Mouse (Mus musculus) heart, adult 2 months (tissue): ENCODE data around the gene Dkk1. TPM values are rescaled to one million over a fixed set of nuclear protein-coding genes. Genes with fewer than 3 reads are reported as not detected.

Experiments
- DNase-seq, 2 experiments: peaks; one replicate each; pipeline ENCODE4 v3.0.0; 2021
- H3K27ac ChIP-seq: fragments of 200-600 bp; 2 replicates; pipeline ENCODE4 v1.8.1; 2022
- H3K27me3 ChIP-seq: fragments of 200-500 bp; 2 replicates; pipeline ENCODE4 v1.6.1; 2012; ENCODE audit warnings: mild to moderate bottlenecking, low read length, inconsistent platforms, mixed read lengths; ENCODE audit not compliant: control insufficient read depth, insufficient read depth
- H3K36me3 ChIP-seq: fragments of 200-500 bp; 2 replicates; pipeline ENCODE4 v1.6.1; 2012; ENCODE audit warnings: low read length, inconsistent platforms; ENCODE audit not compliant: control insufficient read depth, insufficient read depth
- H3K4me1 ChIP-seq: fragments of 200-500 bp; 2 replicates; pipeline ENCODE4 v1.6.1; 2011; ENCODE audit warnings: low read length; ENCODE audit not compliant: control insufficient read depth, insufficient read depth
- H3K4me3 ChIP-seq: fragments of 200-600 bp; 2 replicates; pipeline ENCODE4 v1.8.1; 2022
- H3K79me2 ChIP-seq: fragments of 200-500 bp; replicated peaks from 2 replicates; pipeline ENCODE4 v1.6.1; 2012; ENCODE audit warnings: mild to moderate bottlenecking, inconsistent platforms, low read length, moderate library complexity, mixed read lengths; ENCODE audit not compliant: control insufficient read depth, insufficient read depth
- H3K9ac ChIP-seq: fragments of 200-500 bp; 2 replicates; pipeline ENCODE4 v1.6.1; 2012; ENCODE audit warnings: low read depth, mild to moderate bottlenecking, control low read depth, inconsistent platforms, low read length, mixed read lengths
- CTCF ChIP-seq: fragments of 200-600 bp; IDR thresholded peaks from 2 replicates; pipeline ENCODE4 v1.8.1; 2022; ENCODE audit warnings: antibody characterized with exemption, mild to moderate bottlenecking, moderate library complexity
- EP300 ChIP-seq: fragments of 200-500 bp; IDR thresholded peaks from 2 replicates; pipeline ENCODE4 v1.6.1; 2011; ENCODE audit warnings: low read depth, low read length, control low read depth; ENCODE audit not compliant: insufficient read depth
- POLR2A ChIP-seq: fragments of 200-500 bp; IDR thresholded peaks from 2 replicates; pipeline ENCODE4 v1.6.1; 2011; ENCODE audit warnings: mild to moderate bottlenecking, low read depth, low read length, control low read depth; ENCODE audit not compliant: insufficient read depth
- WGBS: fragments of 180-500 bp; shearing (Covaris S2); methylation state at CpG from one replicate; pipeline ENCODE4 v1.1.7; 2018; 5-methylcytosine and 5-hydroxymethylcytosine counted together
- intact Hi-C: fragments of 180-260 bp; cut with DNase I; formaldehyde crosslinking; loops from one replicate; pipeline ENCODE4 v1.15.1; 2025
- polyA plus RNA-seq: library from polyadenylated mRNA; depleted of rRNA; stranded (reverse); fragments of >200 nt; gene quantifications from 2 replicates; pipeline ENCODE4 v1.2.3, GENCODE M21; 2012
- total RNA-seq, 2 experiments: library from RNA; stranded (reverse); gene quantifications; 2 replicates each; pipeline ENCODE4 v1.2.3; 2021

Gene Dkk1
- total and polyA plus RNA-seq, 3 experiments, result not detected

DNA sequence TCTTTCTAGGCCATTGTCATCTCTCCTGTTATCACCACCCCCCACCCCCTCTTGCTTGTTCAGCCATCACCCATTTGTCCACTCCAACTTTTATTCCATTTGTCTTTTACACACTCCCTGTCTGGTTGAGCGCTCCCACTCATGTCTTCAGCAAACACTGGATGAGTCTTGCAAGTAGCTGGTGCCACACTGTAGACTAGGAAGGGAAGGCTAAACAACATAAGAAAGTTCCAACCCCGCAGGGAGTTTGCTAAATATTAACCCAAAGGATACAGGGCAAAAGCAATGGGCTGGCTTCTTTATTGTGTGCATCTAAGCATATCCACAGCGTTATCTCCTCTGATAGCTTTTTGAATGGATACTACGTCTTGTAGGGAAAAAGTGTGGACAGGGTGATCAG is 39.0 kb downstream of the Dkk1 start:
- H3K4me3 ChIP-seq, result no peak overlapping the region
- no peak overlapping the region for H3K27ac ChIP-seq
- TF ChIP-seq POLR2A (no peak), CTCF (no peak), EP300 (no peak)
- DNase-seq, result no peak
- H3K9ac ChIP-seq, result no peak overlapping the region
- no peaks in the 10 kb centered on the region for H3K36me3 ChIP-seq
- H3K27me3 ChIP-seq, result no peaks in the 10 kb centered on the region
- no peaks in the 10 kb centered on the region for H3K79me2 ChIP-seq
- intact Hi-C loops, result no loop called here
- H3K4me1 ChIP-seq, result no peaks in the 10 kb centered on the region
- 81% methylated on average over 4 of the region's 4 CpGs for WGBS

DNA sequence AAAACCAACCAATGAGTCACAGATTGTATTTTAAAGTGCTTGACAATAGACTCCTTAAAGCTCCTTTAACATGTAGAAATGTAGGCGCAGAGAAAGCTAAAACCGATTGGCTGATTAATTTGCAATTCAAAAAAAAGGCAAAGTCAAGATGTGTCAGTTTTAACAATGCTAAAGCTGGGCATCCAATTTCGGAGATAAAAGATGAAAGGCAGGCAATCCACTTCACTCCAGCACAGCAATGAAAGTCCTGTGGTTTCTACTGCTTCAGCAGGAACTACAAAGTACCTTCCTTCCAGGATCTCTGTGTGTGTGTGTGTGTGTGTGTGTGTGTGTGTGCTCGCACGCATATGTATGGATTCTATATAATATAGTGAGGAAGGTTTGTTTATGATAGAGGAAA is 44.0 kb downstream of the Dkk1 start:
- no peaks in the 10 kb centered on the region for H3K36me3 ChIP-seq
- 59% methylated on average over 5 of the region's 5 CpGs for WGBS
- H3K4me1 ChIP-seq, result no peaks in the 10 kb centered on the region
- DNase-seq, result no peak
- H3K79me2 ChIP-seq, result no peaks in the 10 kb centered on the region
- TF ChIP-seq POLR2A (no peak), CTCF (no peak), EP300 (no peak)
- no peaks in the 10 kb centered on the region for H3K27me3 ChIP-seq
- H3K27ac ChIP-seq, result no peak overlapping the region
- no peak overlapping the region for H3K4me3 ChIP-seq
- intact Hi-C loops, result no loop called here
- no peak overlapping the region for H3K9ac ChIP-seq
